Mouse (Mus musculus): ENCODE results near the gene Prf1. TPM values are rescaled to one million over a fixed set of nuclear protein-coding genes. Genes with fewer than 3 reads are reported as not detected.
A peak's percentile ranks its signal among the peaks of the same experiment; 100 is the strongest.

The Prf1 gene
- polyA plus RNA-seq, 1 experiment = 5.7 TPM

GRCm38 (mm10) chr10:61328927-61329326 lies 31.3 kb downstream of the Prf1 start:
- TF ChIP-seq CTCF (IDR thresholded peaks at IDR 0.05; ENCODE audit: borderline replicate concordance, control insufficient read depth, extremely low read depth, insufficient read depth, low read length, poor library complexity) (no peak), POLR2A (IDR thresholded peaks at IDR 0.05; ENCODE audit: control insufficient read depth, extremely low read depth, insufficient read depth, low read length, poor library complexity) (no peak)
- H3K27me3 ChIP-seq (ENCODE audit: control insufficient read depth, insufficient read depth, low read length) = no peaks in the 10 kb centered on the region
- WGBS = 93% methylated on average over 7 of the region's 7 CpGs
- H3K27ac ChIP-seq (ENCODE audit: control insufficient read depth, insufficient read depth, low read length) = no peak overlapping the region
- H3K4me3 ChIP-seq (ENCODE audit: control insufficient read depth, insufficient read depth, low read length) = no peak overlapping the region
- no peaks in the 10 kb centered on the region for H3K36me3 ChIP-seq (ENCODE audit: control insufficient read depth, insufficient read depth, low read length)
- no peaks in the 10 kb centered on the region for H3K4me1 ChIP-seq (replicated peaks; ENCODE audit: control insufficient read depth, insufficient read depth, low read length)
- no peak for DNase-seq

GRCm38 (mm10) chr10:61331046-61331445 lies 33.4 kb downstream of the Prf1 start:
- DNase-seq = no peak
- TF ChIP-seq CTCF (IDR thresholded peaks at IDR 0.05; ENCODE audit: borderline replicate concordance, control insufficient read depth, extremely low read depth, insufficient read depth, low read length, poor library complexity) (no peak), POLR2A (IDR thresholded peaks at IDR 0.05; ENCODE audit: control insufficient read depth, extremely low read depth, insufficient read depth, low read length, poor library complexity) (no peak)
- Histone ChIP-seq H3K36me3 (ENCODE audit: control insufficient read depth, insufficient read depth, low read length) (no peaks in the 10 kb centered on the region), H3K4me3 (ENCODE audit: control insufficient read depth, insufficient read depth, low read length) (no peak overlapping the region), H3K27ac (ENCODE audit: control insufficient read depth, insufficient read depth, low read length) (no peak overlapping the region), H3K4me1 (replicated peaks; ENCODE audit: control insufficient read depth, insufficient read depth, low read length) (no peaks in the 10 kb centered on the region), H3K27me3 (ENCODE audit: control insufficient read depth, insufficient read depth, low read length) (no peaks in the 10 kb centered on the region)
- 95% methylated on average over 5 of the region's 5 CpGs for WGBS

DNA sequence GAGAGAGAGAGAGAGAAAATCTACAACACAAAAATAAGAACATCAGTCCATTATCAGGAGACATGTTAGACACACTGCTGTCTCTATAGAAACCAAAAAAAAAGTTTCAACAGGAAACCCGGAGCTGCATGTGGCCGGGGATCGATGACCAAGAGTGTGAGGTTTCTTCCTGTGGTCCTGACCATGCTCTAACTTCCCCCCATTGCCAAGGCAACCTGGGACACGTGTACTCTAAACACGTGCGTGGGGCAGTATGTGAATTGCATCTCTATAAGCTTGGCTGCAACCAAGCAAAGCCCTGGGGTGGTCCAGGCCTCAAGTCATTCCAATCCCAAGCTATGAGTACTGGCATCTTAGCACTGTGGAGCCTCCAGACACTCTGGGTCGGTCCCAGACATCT lies 36.9 kb downstream of the Prf1 start:
- Histone ChIP-seq H3K4me1 (replicated peaks; ENCODE audit: control insufficient read depth, insufficient read depth, low read length) (no peaks in the 10 kb centered on the region), H3K4me3 (ENCODE audit: control insufficient read depth, insufficient read depth, low read length) (no peak overlapping the region), H3K36me3 (ENCODE audit: control insufficient read depth, insufficient read depth, low read length) (no peaks in the 10 kb centered on the region), H3K27me3 (ENCODE audit: control insufficient read depth, insufficient read depth, low read length) (no peaks in the 10 kb centered on the region), H3K27ac (ENCODE audit: control insufficient read depth, insufficient read depth, low read length) (no peak overlapping the region)
- TF ChIP-seq POLR2A (IDR thresholded peaks at IDR 0.05; ENCODE audit: control insufficient read depth, extremely low read depth, insufficient read depth, low read length, poor library complexity) (no peak), CTCF (IDR thresholded peaks at IDR 0.05; ENCODE audit: borderline replicate concordance, control insufficient read depth, extremely low read depth, insufficient read depth, low read length, poor library complexity) (no peak)
- WGBS = 17% methylated on average over 7 of the region's 7 CpGs
- DNase-seq = no peak

- Histone ChIP-seq H3K4me1 (replicated peaks; ENCODE audit: control insufficient read depth, insufficient read depth, low read length) (no peaks in the 10 kb centered on the region), H3K27ac (ENCODE audit: control insufficient read depth, insufficient read depth, low read length) (no peak overlapping the region), H3K4me3 (ENCODE audit: control insufficient read depth, insufficient read depth, low read length) (no peak overlapping the region), H3K36me3 (ENCODE audit: control insufficient read depth, insufficient read depth, low read length) (no peaks in the 10 kb centered on the region), H3K27me3 (ENCODE audit: control insufficient read depth, insufficient read depth, low read length) (no peaks in the 10 kb centered on the region)
- 28% methylated on average over 6 of the region's 6 CpGs for WGBS
- DNase-seq = peak; percentile 71
- TF ChIP-seq CTCF (IDR thresholded peaks at IDR 0.05; ENCODE audit: borderline replicate concordance, control insufficient read depth, extremely low read depth, insufficient read depth, low read length, poor library complexity) (no peak; the same call in 1 of the 2 replicates), POLR2A (IDR thresholded peaks at IDR 0.05; ENCODE audit: control insufficient read depth, extremely low read depth, insufficient read depth, low read length, poor library complexity) (no peak)
Measured at GRCm38 (mm10) chr10:61336137-61336536, 38.5 kb downstream of the Prf1 start.

GRCm38 (mm10) chr10:61336592-61336991 lies 39.0 kb downstream of the Prf1 start:
- no peak overlapping the region for H3K4me3 ChIP-seq (ENCODE audit: control insufficient read depth, insufficient read depth, low read length)
- H3K36me3 ChIP-seq (ENCODE audit: control insufficient read depth, insufficient read depth, low read length) = no peaks in the 10 kb centered on the region
- peaks cover under 1% of the 10 kb centered on the region for H3K4me1 ChIP-seq (replicated peaks; ENCODE audit: control insufficient read depth, insufficient read depth, low read length)
- no peak overlapping the region for H3K27ac ChIP-seq (ENCODE audit: control insufficient read depth, insufficient read depth, low read length)
- no peak for TF ChIP-seq POLR2A (IDR thresholded peaks at IDR 0.05; ENCODE audit: control insufficient read depth, extremely low read depth, insufficient read depth, low read length, poor library complexity)
- TF ChIP-seq CTCF (IDR thresholded peaks at IDR 0.05; ENCODE audit: borderline replicate concordance, control insufficient read depth, extremely low read depth, insufficient read depth, low read length, poor library complexity) = no peak
- 66% methylated on average over 5 of the region's 5 CpGs for whole genome bisulfite sequencing
- no peak for DNase-seq
- H3K27me3 ChIP-seq (ENCODE audit: control insufficient read depth, insufficient read depth, low read length) = no peaks in the 10 kb centered on the region

GRCm38 (mm10) chr10:61337665-61338064 lies 40.0 kb downstream of the Prf1 start:
- WGBS = 78% methylated on average over 11 of the region's 11 CpGs
- TF ChIP-seq CTCF (IDR thresholded peaks at IDR 0.05; ENCODE audit: borderline replicate concordance, control insufficient read depth, extremely low read depth, insufficient read depth, low read length, poor library complexity) = no peak
- no peak for TF ChIP-seq POLR2A (IDR thresholded peaks at IDR 0.05; ENCODE audit: control insufficient read depth, extremely low read depth, insufficient read depth, low read length, poor library complexity)
- no peaks in the 10 kb centered on the region for H3K36me3 ChIP-seq (ENCODE audit: control insufficient read depth, insufficient read depth, low read length)
- no peak overlapping the region for H3K4me3 ChIP-seq (ENCODE audit: control insufficient read depth, insufficient read depth, low read length)
- peaks cover 3% of the 10 kb centered on the region for H3K4me1 ChIP-seq (replicated peaks; ENCODE audit: control insufficient read depth, insufficient read depth, low read length)
- H3K27ac ChIP-seq (ENCODE audit: control insufficient read depth, insufficient read depth, low read length) = no peak overlapping the region
- no peaks in the 10 kb centered on the region for H3K27me3 ChIP-seq (ENCODE audit: control insufficient read depth, insufficient read depth, low read length)
- DNase-seq = no peak

DNA sequence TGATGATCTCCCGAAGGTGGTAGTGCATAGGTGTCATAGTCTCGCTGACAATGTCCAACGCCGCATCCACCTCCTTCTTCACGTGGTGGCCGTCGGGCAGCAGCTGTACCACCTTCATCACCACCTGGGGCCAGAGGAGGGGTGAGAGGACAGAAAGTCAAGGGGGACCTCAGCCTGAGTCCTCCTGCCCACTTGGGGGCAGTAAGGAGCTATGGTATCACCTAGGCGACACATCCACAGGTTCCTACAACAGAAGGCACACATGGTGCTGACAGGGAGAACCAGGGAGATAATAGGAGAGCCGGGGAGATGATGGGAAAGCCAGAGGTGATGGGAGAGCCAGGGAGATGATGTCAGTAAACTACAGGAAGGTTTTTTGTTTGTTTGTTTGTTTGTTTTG lies 41.6 kb downstream of the Prf1 start:
- Histone ChIP-seq H3K27me3 (ENCODE audit: control insufficient read depth, insufficient read depth, low read length) (no peaks in the 10 kb centered on the region), H3K4me1 (replicated peaks; ENCODE audit: control insufficient read depth, insufficient read depth, low read length) (peaks cover 3% of the 10 kb centered on the region), H3K36me3 (ENCODE audit: control insufficient read depth, insufficient read depth, low read length) (no peaks in the 10 kb centered on the region), H3K27ac (ENCODE audit: control insufficient read depth, insufficient read depth, low read length) (no peak overlapping the region), H3K4me3 (ENCODE audit: control insufficient read depth, insufficient read depth, low read length) (no peak overlapping the region)
- WGBS = 95% methylated on average over 9 of the region's 9 CpGs
- DNase-seq = no peak
- TF ChIP-seq CTCF (IDR thresholded peaks at IDR 0.05; ENCODE audit: borderline replicate concordance, control insufficient read depth, extremely low read depth, insufficient read depth, low read length, poor library complexity) = no peak
- TF ChIP-seq POLR2A (IDR thresholded peaks at IDR 0.05; ENCODE audit: control insufficient read depth, extremely low read depth, insufficient read depth, low read length, poor library complexity) = no peak

Measured in thymus, adult 2 months (tissue).